Mouse (Mus musculus) macrophage (primary cell): Measurements from ENCODE around the gene Myh9. TPM values are rescaled to one million over a fixed set of nuclear protein-coding genes. Genes with fewer than 3 reads are reported as not detected.

Experiments used
- H3K27ac ChIP-seq: fragments of 350-480 bp; formaldehyde crosslinking; 2 replicates; pipeline ENCODE4 v1.9.0; 2021
- H3K36me3 ChIP-seq: fragments of 350-480 bp; formaldehyde crosslinking; 2 replicates; pipeline ENCODE4 v1.9.0; 2021; ENCODE audit errors: inconsistent target
- H3K4me3 ChIP-seq: fragments of 350-480 bp; formaldehyde crosslinking; 2 replicates; pipeline ENCODE4 v1.9.0; 2021; ENCODE audit errors: inconsistent target
- H3K79me2 ChIP-seq: fragments of 350-480 bp; formaldehyde crosslinking; 2 replicates; pipeline ENCODE4 v1.9.0; 2021; ENCODE audit errors: inconsistent target
- WGBS: methylation state at CpG from one replicate; pipeline ENCODE4 v1.1.7; 2026; ENCODE audit warnings: inconsistent platforms; ENCODE audit not compliant: missing documents; 5-methylcytosine and 5-hydroxymethylcytosine counted together
- polyA plus RNA-seq: library from polyadenylated mRNA; stranded (reverse); fragments of 250-400 nt; gene quantifications from 3 replicates; pipeline ENCODE4 v1.2.4, GENCODE M21; 2018; ENCODE audit warnings: inconsistent platforms

The Myh9 gene
- polyA plus RNA-seq, 1 experiment from 2014 or later, result 188 TPM

- H3K27ac ChIP-seq, result peak overlapping the region; percentile 46
- 11% methylated on average over 4 of the region's 4 CpGs for WGBS
- H3K36me3 ChIP-seq, result peaks cover 31% of the 10 kb centered on the region; the same call in 1 of the 2 replicates
- H3K4me3 ChIP-seq, result no peak overlapping the region
- H3K79me2 ChIP-seq, result peaks cover 94% of the 10 kb centered on the region
Observed at GRCm38 (mm10) chr15:77805657-77806056, 36.3 kb downstream of the Myh9 start.

DNA sequence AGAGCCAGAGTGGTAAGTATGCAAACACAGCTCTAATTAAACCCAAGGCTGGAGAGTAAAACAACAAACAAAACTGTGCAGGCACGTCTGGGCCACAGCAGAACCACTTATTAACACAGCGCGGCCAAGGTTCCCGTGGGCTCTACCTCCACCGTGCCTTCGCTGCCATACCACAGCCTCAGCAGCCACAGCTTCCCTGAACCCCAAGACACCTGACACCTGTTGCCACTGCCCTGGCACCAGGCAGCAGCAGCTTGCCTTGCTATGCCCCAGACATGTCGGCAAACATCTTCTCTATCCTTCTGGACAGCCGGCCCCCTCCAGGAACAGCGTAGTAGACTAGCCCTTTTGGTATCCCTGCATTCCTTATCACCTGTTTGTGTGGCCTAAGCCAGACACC is 37.0 kb downstream of the Myh9 start:
- WGBS, result 77% methylated on average over 9 of the region's 9 CpGs
- Histone ChIP-seq H3K36me3 (peaks cover 26% of the 10 kb centered on the region; the same call in 1 of the 2 replicates), H3K4me3 (no peak overlapping the region), H3K27ac (peak overlapping the region; percentile 46), H3K79me2 (peaks cover 94% of the 10 kb centered on the region)

DNA sequence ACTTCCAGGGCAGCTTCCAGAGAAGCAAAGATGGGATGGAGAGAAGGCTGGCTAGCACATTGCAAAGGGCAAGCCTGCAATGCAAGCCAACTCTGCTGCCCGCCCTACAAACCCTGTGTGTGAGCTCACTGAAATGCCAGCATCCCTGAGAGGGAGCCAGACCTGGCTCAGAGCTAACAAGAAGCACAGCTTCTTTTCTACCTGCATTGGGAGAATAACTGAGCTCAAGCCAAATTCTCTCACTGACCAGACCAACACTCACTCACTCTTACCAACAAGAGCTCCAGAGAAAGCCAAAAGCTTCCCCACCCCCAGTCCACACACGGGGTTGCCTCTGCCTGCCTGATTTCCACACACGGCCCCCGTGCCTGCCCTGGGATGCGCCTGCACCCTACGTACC is 37.5 kb downstream of the Myh9 start:
- H3K79me2 ChIP-seq, result peaks cover 94% of the 10 kb centered on the region
- no peak overlapping the region for H3K27ac ChIP-seq
- WGBS, result 89% methylated on average over 6 of the region's 6 CpGs
- peaks cover 26% of the 10 kb centered on the region; the same call in 1 of the 2 replicates for H3K36me3 ChIP-seq
- no peak overlapping the region for H3K4me3 ChIP-seq

- H3K36me3 ChIP-seq, result peaks cover 26% of the 10 kb centered on the region; the same call in 1 of the 2 replicates
- peaks cover 94% of the 10 kb centered on the region for H3K79me2 ChIP-seq
- peak overlapping the region; percentile 16; the same call in 1 of the 2 replicates for H3K27ac ChIP-seq
- no peak overlapping the region for H3K4me3 ChIP-seq
- 80% methylated on average over 3 of the region's 3 CpGs for WGBS
Observed at GRCm38 (mm10) chr15:77803747-77804146, 38.2 kb downstream of the Myh9 start.

DNA sequence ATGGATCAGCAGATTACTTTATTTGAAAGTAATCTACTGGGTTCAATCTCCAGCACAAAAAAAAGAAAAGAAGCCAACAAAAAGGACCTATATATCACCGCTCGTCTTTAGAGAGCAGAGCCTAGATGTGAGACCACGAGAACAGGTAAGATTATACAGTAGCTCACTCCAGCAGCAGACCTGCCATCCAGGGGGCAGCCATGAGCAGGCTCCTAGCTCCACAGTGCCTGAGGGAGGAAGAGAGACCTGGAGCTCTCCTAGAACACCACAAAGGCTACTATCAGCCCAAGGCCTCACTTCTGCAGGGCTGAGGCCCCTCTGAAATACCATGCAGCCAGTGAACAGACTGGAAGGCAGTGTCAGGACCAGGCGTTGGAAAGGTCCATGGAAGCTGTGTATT is 39.0 kb downstream of the Myh9 start:
- Histone ChIP-seq H3K36me3 (peaks cover 23% of the 10 kb centered on the region; the same call in 1 of the 2 replicates), H3K4me3 (no peak overlapping the region), H3K27ac (no peak overlapping the region), H3K79me2 (peaks cover 94% of the 10 kb centered on the region)
- WGBS, result 87% methylated on average over 4 of the region's 4 CpGs

- 24% methylated on average over 4 of the region's 4 CpGs for WGBS
- Histone ChIP-seq H3K79me2 (peaks cover 94% of the 10 kb centered on the region), H3K36me3 (peaks cover 18% of the 10 kb centered on the region; the same call in 1 of the 2 replicates), H3K27ac (peak overlapping the region; percentile 89), H3K4me3 (no peak overlapping the region)
Observed at GRCm38 (mm10) chr15:77801188-77801587, 40.8 kb downstream of the Myh9 start.

DNA sequence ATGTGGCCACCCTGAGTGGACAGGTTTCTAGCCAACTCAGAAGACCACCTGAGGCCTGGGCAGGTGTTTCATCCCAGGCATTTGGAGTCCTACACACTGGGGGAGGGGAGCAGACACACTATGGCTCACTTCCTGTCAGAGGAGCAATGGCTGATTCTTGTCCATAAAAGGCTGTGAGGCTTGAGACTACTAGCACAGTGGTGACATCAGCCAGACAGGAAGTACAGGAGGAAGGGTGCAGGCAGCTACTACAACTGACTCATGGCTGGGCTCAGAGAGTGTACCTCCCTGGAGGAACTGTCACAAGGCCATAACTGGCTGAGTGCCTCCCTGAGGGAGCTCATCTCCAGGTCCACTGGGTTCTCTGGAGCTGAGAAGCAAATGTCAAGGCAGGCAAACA is 41.5 kb downstream of the Myh9 start:
- Histone ChIP-seq H3K27ac (peak overlapping the region; percentile 89), H3K36me3 (peaks cover 24% of the 10 kb centered on the region; the same call in 1 of the 2 replicates), H3K79me2 (peaks cover 96% of the 10 kb centered on the region), H3K4me3 (no peak overlapping the region)

GRCm38 (mm10) chr15:77799491-77800474 is 42.2 kb downstream of the Myh9 start:
- Histone ChIP-seq H3K36me3 (peaks cover 26% of the 10 kb centered on the region; the same call in 1 of the 2 replicates), H3K4me3 (no peak overlapping the region), H3K79me2 (peaks cover 96% of the 10 kb centered on the region), H3K27ac (peak overlapping the region; percentile 89)
- WGBS, result 89% methylated on average over 7 of the region's 8 CpGs

GRCm38 (mm10) chr15:77798664-77799490 is 43.1 kb downstream of the Myh9 start:
- WGBS, result 31% methylated on average over 14 of the region's 14 CpGs
- peaks cover 96% of the 10 kb centered on the region for H3K79me2 ChIP-seq
- H3K27ac ChIP-seq, result peak overlapping the region; percentile 89
- H3K36me3 ChIP-seq, result peaks cover 33% of the 10 kb centered on the region; the same call in 1 of the 2 replicates
- no peak overlapping the region for H3K4me3 ChIP-seq

DNA sequence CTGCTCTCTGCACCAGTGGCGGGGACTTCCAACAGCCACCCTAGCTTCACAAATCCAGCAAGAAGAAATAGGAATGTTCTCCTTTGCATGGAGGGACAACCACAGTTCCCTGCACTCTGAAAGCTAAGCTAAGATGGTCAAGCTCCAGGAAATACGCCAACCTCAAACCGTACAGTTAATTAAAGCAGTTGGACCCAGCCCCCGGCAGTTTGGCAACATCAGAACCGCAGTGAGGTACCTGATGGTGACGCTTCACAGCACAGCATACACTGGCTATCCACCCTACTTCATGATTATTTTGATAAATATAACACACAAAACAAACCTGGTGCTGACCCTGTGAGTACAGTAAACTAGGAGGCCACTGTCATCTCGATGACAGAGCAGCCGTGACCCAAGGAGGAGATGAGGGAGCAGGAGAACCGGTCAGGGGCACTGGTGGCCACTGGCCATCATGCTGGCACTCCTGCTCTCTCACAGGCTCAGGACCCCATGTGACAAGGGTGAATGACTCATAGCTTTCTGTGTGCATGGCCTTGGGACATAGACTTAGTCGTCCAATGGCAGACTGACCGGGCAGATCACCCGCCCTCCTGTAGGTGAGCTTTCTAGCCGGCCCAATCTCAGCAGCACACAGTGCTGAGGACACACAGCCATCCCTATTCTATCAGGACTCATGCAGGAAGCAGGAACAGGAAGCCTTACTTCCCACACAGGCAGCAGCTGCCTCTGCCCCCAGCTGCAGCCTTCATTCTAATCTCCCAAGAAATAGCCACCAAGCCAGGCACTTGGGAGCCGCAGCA is 44.2 kb downstream of the Myh9 start:
- Histone ChIP-seq H3K27ac (peak overlapping the region; percentile 89), H3K36me3 (peaks cover 39% of the 10 kb centered on the region; the same call in 1 of the 2 replicates), H3K4me3 (no peak overlapping the region)

DNA sequence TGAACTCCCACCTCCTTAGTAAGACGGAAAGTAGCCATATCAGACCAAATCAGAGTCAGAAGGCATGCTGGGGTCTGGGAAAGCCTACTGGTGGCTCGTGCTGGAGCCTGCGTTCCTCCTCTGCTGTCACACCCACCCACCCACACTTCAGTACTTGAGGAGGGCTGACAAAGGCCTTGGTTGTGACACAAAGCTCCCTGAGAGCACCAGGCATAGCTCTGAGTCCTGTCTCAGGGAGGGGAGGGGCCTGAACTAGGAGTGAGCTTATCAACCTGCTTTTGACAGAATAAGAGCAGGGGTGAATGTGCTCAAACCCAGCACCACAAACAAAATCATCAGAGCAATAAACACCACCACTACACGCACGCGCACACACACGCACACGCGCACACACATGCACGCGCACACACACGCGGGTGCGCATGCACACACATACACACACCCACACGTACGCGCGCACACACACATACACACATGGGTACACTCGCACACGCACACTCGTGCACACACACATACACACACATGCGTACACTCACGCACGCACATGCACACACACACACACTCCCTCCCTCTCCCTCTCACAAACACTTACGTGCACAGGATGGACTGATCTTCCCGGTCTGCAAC is 45.5 kb downstream of the Myh9 start:
- WGBS, result 94% methylated on average over 25 of the region's 26 CpGs
- Histone ChIP-seq H3K79me2 (peaks cover 95% of the 10 kb centered on the region), H3K36me3 (peaks cover 52% of the 10 kb centered on the region), H3K4me3 (no peak overlapping the region), H3K27ac (no peak overlapping the region)

More for the DNA sequence above, 44.2 kb downstream of the Myh9 start:
- WGBS, result 60% methylated on average over 14 of the region's 14 CpGs
- H3K79me2 ChIP-seq, result peaks cover 96% of the 10 kb centered on the region

- WGBS, result 96% methylated on average over 12 of the region's 13 CpGs
- H3K36me3 ChIP-seq, result peaks cover 68% of the 10 kb centered on the region
- no peak overlapping the region for H3K4me3 ChIP-seq
- peaks cover 97% of the 10 kb centered on the region for H3K79me2 ChIP-seq
- no peak overlapping the region for H3K27ac ChIP-seq
Observed at GRCm38 (mm10) chr15:77794908-77795356, 47.0 kb downstream of the Myh9 start.

- Histone ChIP-seq H3K79me2 (peaks cover 97% of the 10 kb centered on the region), H3K36me3 (peaks cover 74% of the 10 kb centered on the region), H3K27ac (no peak overlapping the region), H3K4me3 (no peak overlapping the region)
- 94% methylated on average over 13 of the region's 13 CpGs for WGBS
Observed at GRCm38 (mm10) chr15:77794138-77794907, 47.7 kb downstream of the Myh9 start.
